In genomic region chr12:28903082-28903481, GRCm38 (mm10) we compare ENCODE assay signal across 20 mouse cellular contexts.
A peak's percentile ranks its signal among the peaks of the same experiment; 100 is the strongest.
DNase-seq lines count a peak whose midpoint lies in the region; ATAC-seq and TF ChIP-seq lines count a peak whose summit lies in the region.
"Had no signal": no experiment of that assay in that cellular context is flagged by ENCODE, and none has a peak within 500 bp of the region (broad histone marks: within the 10 kb centered on the region; RNA-seq: fewer than 3 reads in every experiment).

No protein-coding gene starts in this region.

- no peak overlapping the region for H3K4me2 ChIP-seq in forebrain, embryonic 12.5 days
- no peak overlapping the region for H3K4me2 ChIP-seq in forebrain, postnatal 0 days (ENCODE audit: low read depth)
- H3K4me2 ChIP-seq in midbrain, embryonic 15.5 days: no peak overlapping the region
- no peak overlapping the region for H3K4me2 ChIP-seq in midbrain, embryonic 16.5 days (ENCODE audit: low read length)
- no peak overlapping the region for H3K4me2 ChIP-seq in intestine, embryonic 15.5 days (replicated peaks)
- H3K4me2 ChIP-seq: lung, embryonic 15.5 days; midbrain, embryonic 12.5 days had no signal

- ATAC-seq in forebrain, embryonic 12.5 days (ENCODE audit: low FRiP score): no peak
- no peak for ATAC-seq in forebrain, postnatal 0 days
- ATAC-seq in midbrain, embryonic 15.5 days (replicated peaks): no peak
- ATAC-seq in midbrain, embryonic 16.5 days: no peak
- ATAC-seq in granulocyte monocyte progenitor cell, adult 5-6 weeks (replicated peaks; ENCODE audit: poor library complexity, severe bottlenecking): no peak
- no peak for ATAC-seq in intestine, embryonic 15.5 days
- ATAC-seq: Patski had no signal

- H3K4me3 ChIP-seq in forebrain, embryonic 12.5 days (replicated peaks): no peak overlapping the region
- no peak overlapping the region for H3K4me3 ChIP-seq in forebrain, postnatal 0 days (ENCODE audit: low read depth, low read length)
- H3K4me3 ChIP-seq in midbrain, embryonic 15.5 days: no peak overlapping the region
- H3K4me3 ChIP-seq in midbrain, embryonic 16.5 days (ENCODE audit: low read depth, low read length): no peak overlapping the region
- H3K4me3 ChIP-seq in intestine, embryonic 15.5 days (replicated peaks): no peak overlapping the region
- H3K4me3 ChIP-seq: embryonic facial prominence, embryonic 10.5 days; heart, embryonic 10.5 days; lung, embryonic 15.5 days; midbrain, embryonic 12.5 days had no signal

- DNase-seq in forebrain, postnatal 0 days: no peak
- peak; percentile 54 for DNase-seq in mesoderm, embryonic 11.5 days (ENCODE audit: low read depth, low spot score)
- DNase-seq: cerebellum, adult 11-12 months; cerebellum, postnatal 14 days; kidney, adult 2 months; kidney, postnatal 14 days; lung, postnatal 4 days; thymus, adult 18-20 months; thymus, postnatal 4 days had no signal

- no peaks in the 10 kb centered on the region for H3K9me3 ChIP-seq in forebrain, embryonic 12.5 days
- H3K9me3 ChIP-seq in forebrain, postnatal 0 days (ENCODE audit: low read length): no peaks in the 10 kb centered on the region
- H3K9me3 ChIP-seq in midbrain, embryonic 15.5 days: no peaks in the 10 kb centered on the region
- H3K9me3 ChIP-seq in midbrain, embryonic 16.5 days (replicated peaks; ENCODE audit: control insufficient read depth, low read length, poor library complexity, severe bottlenecking): no peaks in the 10 kb centered on the region
- H3K9me3 ChIP-seq in intestine, embryonic 15.5 days: no peaks in the 10 kb centered on the region
- H3K9me3 ChIP-seq: embryonic facial prominence, embryonic 10.5 days; heart, embryonic 10.5 days; lung, embryonic 15.5 days; midbrain, embryonic 12.5 days had no signal

- no peak overlapping the region for H3K9ac ChIP-seq in forebrain, embryonic 12.5 days
- no peak overlapping the region for H3K9ac ChIP-seq in forebrain, postnatal 0 days
- no peak overlapping the region for H3K9ac ChIP-seq in midbrain, embryonic 15.5 days
- H3K9ac ChIP-seq in midbrain, embryonic 16.5 days (ENCODE audit: low read depth, low read length): no peak overlapping the region
- H3K9ac ChIP-seq in intestine, embryonic 15.5 days: no peak overlapping the region
- H3K9ac ChIP-seq: liver, embryonic 14.5 days; lung, embryonic 15.5 days; midbrain, embryonic 12.5 days had no signal

- H3K27ac ChIP-seq in forebrain, embryonic 12.5 days: peak overlapping the region; percentile 39; the same call in 1 of the 2 replicates
- H3K27ac ChIP-seq in forebrain, postnatal 0 days (ENCODE audit: low read depth, low read length): no peak overlapping the region
- peak overlapping the region; percentile 21; the same call in 1 of the 2 replicates for H3K27ac ChIP-seq in midbrain, embryonic 15.5 days
- H3K27ac ChIP-seq in midbrain, embryonic 16.5 days (ENCODE audit: low read length): no peak overlapping the region
- H3K27ac ChIP-seq in intestine, embryonic 15.5 days: no peak overlapping the region
- H3K27ac ChIP-seq: embryonic facial prominence, embryonic 10.5 days; heart, embryonic 10.5 days; liver, embryonic 14.5 days; lung, embryonic 15.5 days; midbrain, embryonic 12.5 days had no signal

- no peaks in the 10 kb centered on the region for H3K36me3 ChIP-seq in forebrain, embryonic 12.5 days (replicated peaks)
- H3K36me3 ChIP-seq in forebrain, postnatal 0 days (ENCODE audit: insufficient read depth): no peaks in the 10 kb centered on the region
- H3K36me3 ChIP-seq in midbrain, embryonic 15.5 days (replicated peaks): no peaks in the 10 kb centered on the region
- H3K36me3 ChIP-seq in midbrain, embryonic 16.5 days (ENCODE audit: control insufficient read depth, insufficient read depth, low read length): no peaks in the 10 kb centered on the region
- H3K36me3 ChIP-seq in intestine, embryonic 15.5 days: no peaks in the 10 kb centered on the region
- H3K36me3 ChIP-seq: embryonic facial prominence, embryonic 10.5 days; lung, embryonic 15.5 days; midbrain, embryonic 12.5 days had no signal

- no peaks in the 10 kb centered on the region for H3K27me3 ChIP-seq in forebrain, embryonic 12.5 days
- no peaks in the 10 kb centered on the region for H3K27me3 ChIP-seq in forebrain, postnatal 0 days (ENCODE audit: insufficient read depth, low read length)
- no peaks in the 10 kb centered on the region for H3K27me3 ChIP-seq in midbrain, embryonic 15.5 days (replicated peaks)
- H3K27me3 ChIP-seq in midbrain, embryonic 16.5 days (ENCODE audit: control insufficient read depth, insufficient read depth, low read depth, low read length): no peaks in the 10 kb centered on the region
- no peaks in the 10 kb centered on the region for H3K27me3 ChIP-seq in intestine, embryonic 15.5 days (replicated peaks)
- H3K27me3 ChIP-seq: lung, embryonic 15.5 days; midbrain, embryonic 12.5 days; Patski had no signal

- 85% methylated on average over 4 of the region's 4 CpGs for WGBS in forebrain, embryonic 12.5 days
- 80% methylated on average over 4 of the region's 4 CpGs for WGBS in forebrain, postnatal 0 days
- WGBS in midbrain, embryonic 15.5 days: 90% methylated on average over 4 of the region's 4 CpGs
- 85% methylated on average over 4 of the region's 4 CpGs for WGBS in midbrain, embryonic 16.5 days
- WGBS in intestine, embryonic 15.5 days: 62% methylated on average over 4 of the region's 4 CpGs

- H3K4me1 ChIP-seq in forebrain, embryonic 12.5 days: peaks cover 18% of the 10 kb centered on the region
- H3K4me1 ChIP-seq in forebrain, postnatal 0 days (ENCODE audit: insufficient read depth): peaks cover 9% of the 10 kb centered on the region; the same call in 1 of the 2 replicates
- peaks cover 18% of the 10 kb centered on the region for H3K4me1 ChIP-seq in midbrain, embryonic 15.5 days
- H3K4me1 ChIP-seq in midbrain, embryonic 16.5 days (ENCODE audit: control insufficient read depth, insufficient read depth, low read length): peaks cover 20% of the 10 kb centered on the region
- no peaks in the 10 kb centered on the region; the same call in 1 of the 2 replicates for H3K4me1 ChIP-seq in intestine, embryonic 15.5 days (replicated peaks)
- H3K4me1 ChIP-seq: lung, embryonic 15.5 days had no signal

- TF ChIP-seq CTCF in forebrain, postnatal 0 days (IDR thresholded peaks at IDR 0.05; ENCODE audit: low read depth): no peak

Comparison
In these comparisons a context has a peak if more than half of its experiments do, and no peak if none do; other contexts are left out.
1. H3K27ac ChIP-seq: peak in forebrain, embryonic 12.5 days (single experiment) and midbrain, embryonic 15.5 days (single experiment); none in forebrain, postnatal 0 days (single experiment), midbrain, embryonic 16.5 days (single experiment) and intestine, embryonic 15.5 days (single experiment).